Comparison of ENCODE assay signal across 8 mouse cellular contexts in genomic region chr9:110287321-110287924, GRCm38 (mm10). TPM values are rescaled to one million over a fixed set of nuclear protein-coding genes. Genes with fewer than 3 reads are reported as not detected.
A peak's percentile ranks its signal among the peaks of the same experiment; 100 is the strongest.
DNase-seq lines count a peak whose midpoint lies in the region; ATAC-seq lines count a peak whose summit lies in the region.

No protein-coding gene starts in this region.

- ATAC-seq in forebrain, embryonic 13.5 days, result peak; percentile 89

- H3K4me3 ChIP-seq in forebrain, embryonic 13.5 days, result no peak overlapping the region
- no peak overlapping the region for H3K4me3 ChIP-seq in heart, embryonic 10.5 days

- DNase-seq in retina, postnatal 1 day, result peak; percentile 75
- DNase-seq in retina, embryonic 14.5 days (ENCODE audit: low spot score), result no peak
- DNase-seq in left cerebral cortex, adult 11 months (ENCODE audit: low spot score), result peak; percentile 43
- peak; percentile 83 to 91 for DNase-seq in right cerebral cortex, postnatal 10 days (ENCODE audit: low spot score in 2 of 2)
- DNase-seq in heart, embryonic 10.5 days (ENCODE audit: low spot score), result no peak
- no peak for DNase-seq in lung, postnatal 4 days
- no peak for DNase-seq in adrenal gland, postnatal 14 days

- H3K4me2 ChIP-seq in forebrain, embryonic 13.5 days, result no peak overlapping the region

- H3K4me1 ChIP-seq in forebrain, embryonic 13.5 days, result peaks cover 14% of the 10 kb centered on the region
- no peaks in the 10 kb centered on the region for H3K4me1 ChIP-seq in heart, embryonic 10.5 days

- no peak overlapping the region for H3K9ac ChIP-seq in forebrain, embryonic 13.5 days

- peak overlapping the region; percentile 70 for H3K27ac ChIP-seq in forebrain, embryonic 13.5 days
- H3K27ac ChIP-seq in heart, embryonic 10.5 days, result no peak overlapping the region

- no peaks in the 10 kb centered on the region for H3K27me3 ChIP-seq in forebrain, embryonic 13.5 days
- H3K27me3 ChIP-seq in heart, embryonic 10.5 days (ENCODE audit: insufficient read depth, poor library complexity, severe bottlenecking), result no peaks in the 10 kb centered on the region

- no peaks in the 10 kb centered on the region for H3K36me3 ChIP-seq in forebrain, embryonic 13.5 days (ENCODE audit: poor library complexity, severe bottlenecking)
- no peaks in the 10 kb centered on the region for H3K36me3 ChIP-seq in heart, embryonic 10.5 days

- H3K9me3 ChIP-seq in forebrain, embryonic 13.5 days (replicated peaks), result no peaks in the 10 kb centered on the region
- H3K9me3 ChIP-seq in heart, embryonic 10.5 days, result no peaks in the 10 kb centered on the region

- 19% methylated on average over 7 of the region's 7 CpGs for WGBS in forebrain, embryonic 13.5 days
- WGBS in heart, embryonic 10.5 days, result 81% methylated on average over 7 of the region's 7 CpGs

RNA-seq across cellular contexts. Expression of gene Elp6, which starts 17.6 kb away (rescaled TPM):
- polyA plus RNA-seq in forebrain, embryonic 13.5 days (2015; fragmentation: Nextera tagmentation; extraction: Ambion mirVana), result 35.5 and 40.7 TPM in 2 replicates
- polyA plus RNA-seq in heart, embryonic 10.5 days (2016; fragmentation: Nextera tagmentation; extraction: Ambion mirVana), result 22.1 and 32.3 TPM in 2 replicates
- 6.5 and 9.4 TPM in 2 replicates for total RNA-seq in adrenal gland, postnatal 14 days (2021)

RNA-seq across cellular contexts. Expression of gene Cspg5, which starts 43.8 kb away (rescaled TPM):
- polyA plus RNA-seq in forebrain, embryonic 13.5 days (2015; fragmentation: Nextera tagmentation; extraction: Ambion mirVana), result 29.4 and 35.0 TPM in 2 replicates
- 0.24 and 0.65 TPM in 2 replicates for polyA plus RNA-seq in heart, embryonic 10.5 days (2016; fragmentation: Nextera tagmentation; extraction: Ambion mirVana)
- total RNA-seq in adrenal gland, postnatal 14 days (2021), result 14.2 and 17.2 TPM in 2 replicates

RNA-seq across cellular contexts. Expression of gene Scap, which starts 45.7 kb away (rescaled TPM):
- 34.8 and 41.9 TPM in 2 replicates for polyA plus RNA-seq in forebrain, embryonic 13.5 days (2015; fragmentation: Nextera tagmentation; extraction: Ambion mirVana)
- 27.9 and 30.7 TPM in 2 replicates for polyA plus RNA-seq in heart, embryonic 10.5 days (2016; fragmentation: Nextera tagmentation; extraction: Ambion mirVana)
- total RNA-seq in adrenal gland, postnatal 14 days (2021), result 67.9 and 75.7 TPM in 2 replicates

Comparison
In these comparisons a context has a peak if more than half of its experiments do, and no peak if none do; other contexts are left out.
1. DNase-seq: peak in retina, postnatal 1 day (single experiment), left cerebral cortex, adult 11 months (single experiment) and right cerebral cortex, postnatal 10 days (2 of 2); none in retina, embryonic 14.5 days (single experiment), heart, embryonic 10.5 days (single experiment), lung, postnatal 4 days (0 of 2) and adrenal gland, postnatal 14 days (single experiment).
2. RNA of gene Cspg5, which starts 43.8 kb away (polyA plus RNA-seq): 29.4 to 35.0 TPM in forebrain, embryonic 13.5 days; 0.24 to 0.65 TPM in heart, embryonic 10.5 days; every median in the first group is over 10 times any median in the second.